ENCODE assay signal across 16 mouse cellular contexts in the genomic region with DNA sequence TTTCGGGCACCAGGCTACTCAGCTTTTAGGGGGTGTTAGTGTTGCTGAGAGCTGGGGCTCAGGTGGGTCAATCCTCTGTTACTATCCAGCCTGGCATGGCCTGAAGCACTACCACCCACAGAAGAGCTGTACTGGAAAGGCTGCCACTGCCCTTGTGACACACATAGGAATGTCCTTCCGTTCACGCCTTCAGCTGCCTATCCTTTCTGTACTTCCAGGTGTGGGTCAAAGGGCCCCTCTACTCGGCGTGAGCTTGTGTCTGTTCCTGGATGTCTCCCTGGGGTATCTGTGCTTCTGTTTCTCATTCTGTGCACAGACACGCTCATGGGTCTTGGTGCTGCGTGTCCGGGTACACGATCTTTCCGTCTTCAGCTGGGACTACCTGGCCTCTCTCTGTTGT.
"Had no signal": no experiment of that assay in that cellular context is flagged by ENCODE, and none has a peak within 500 bp of the region (broad histone marks: within the 10 kb centered on the region; RNA-seq: fewer than 3 reads in every experiment).

No protein-coding gene starts in this region.

- H3K27ac ChIP-seq: lung, embryonic 15.5 days; macrophage; midbrain, embryonic 12.5 days; neural tube, embryonic 12.5 days; stomach, embryonic 15.5 days; stomach, postnatal 0 days had no signal

- DNase-seq: liver, postnatal 0 days; lung, adult 2 months; midbrain, embryonic 14.5 days; right cerebral cortex, postnatal 14 days; thymus, adult 2 months; thymus, postnatal 25 days; thymus, postnatal 4 days had no signal

- H3K27me3 ChIP-seq: lung, embryonic 15.5 days; neural tube, embryonic 12.5 days; stomach, embryonic 15.5 days had no signal

- H3K9me3 ChIP-seq: lung, embryonic 15.5 days; megakaryocyte, embryonic 14.5 days; midbrain, embryonic 12.5 days; neural tube, embryonic 12.5 days; stomach, embryonic 15.5 days had no signal

- ATAC-seq: liver, postnatal 0 days; lung, postnatal 0 days; midbrain, embryonic 16.5 days had no signal

- H3K9ac ChIP-seq: liver, postnatal 0 days; lung, embryonic 15.5 days; midbrain, embryonic 12.5 days; neural tube, embryonic 12.5 days; stomach, embryonic 15.5 days had no signal

- H3K4me3 ChIP-seq: lung, embryonic 15.5 days; megakaryocyte, embryonic 14.5 days; midbrain, embryonic 12.5 days; neural tube, embryonic 12.5 days; stomach, embryonic 15.5 days had no signal

- H3K4me2 ChIP-seq: lung, embryonic 15.5 days; midbrain, embryonic 12.5 days; neural tube, embryonic 12.5 days; stomach, embryonic 15.5 days had no signal

- H3K36me3 ChIP-seq: lung, embryonic 15.5 days; midbrain, embryonic 12.5 days; neural tube, embryonic 12.5 days; stomach, embryonic 15.5 days had no signal

- H3K4me1 ChIP-seq: lung, embryonic 15.5 days; megakaryocyte, embryonic 14.5 days; stomach, embryonic 15.5 days had no signal
